Mouse (Mus musculus): ENCODE data around the gene Eef1akmt2.

DNA sequence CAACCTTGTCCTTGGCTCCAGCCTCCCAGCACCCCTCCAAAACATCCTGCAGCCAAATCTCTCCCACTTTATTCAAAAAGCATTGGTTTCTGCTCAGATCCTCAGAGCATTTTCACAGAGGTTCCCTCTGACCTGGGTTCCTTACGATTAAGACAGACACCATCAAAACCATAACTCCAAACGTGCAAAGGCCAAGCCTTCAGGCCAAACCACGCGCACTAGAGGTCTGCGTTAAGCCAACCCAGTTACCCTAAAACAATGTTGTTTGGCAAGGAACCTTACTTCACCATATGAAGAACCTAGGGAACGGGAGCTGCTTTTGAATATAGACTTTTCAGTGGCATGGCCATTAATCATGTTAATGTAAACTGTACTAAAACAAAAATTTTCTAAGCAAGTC, 42.8 kb downstream of the Eef1akmt2 start:
- no peak for TF ChIP-seq CTCF (IDR thresholded peaks at IDR 0.05; ENCODE audit: low read depth)
- TF ChIP-seq EP300 (optimal IDR thresholded peaks at IDR 0.05) = no peak

All from stomach, postnatal 0 days (tissue).